Mouse (Mus musculus): ENCODE results near the gene Olfr1132. TPM values are rescaled to one million over a fixed set of nuclear protein-coding genes. Genes with fewer than 3 reads are reported as not detected.
"Not testable (repeated sequence)": the region's sequence is repeated elsewhere in the genome, so short reads cannot be mapped to it uniquely, and the experiment has no call there.

The Olfr1132 gene
- polyA plus RNA-seq (2012; ENCODE audit: insufficient read depth, low replicate concordance), result not detected in 2 replicates

- H3K4me1 ChIP-seq, result no peaks in the 10 kb centered on the region
Observed at GRCm38 (mm10) chr2:87637435-87637834, at the start of gene Olfr1132. Gene Olfr1132, minus strand, starts transcription at chr2:87637535.

DNA sequence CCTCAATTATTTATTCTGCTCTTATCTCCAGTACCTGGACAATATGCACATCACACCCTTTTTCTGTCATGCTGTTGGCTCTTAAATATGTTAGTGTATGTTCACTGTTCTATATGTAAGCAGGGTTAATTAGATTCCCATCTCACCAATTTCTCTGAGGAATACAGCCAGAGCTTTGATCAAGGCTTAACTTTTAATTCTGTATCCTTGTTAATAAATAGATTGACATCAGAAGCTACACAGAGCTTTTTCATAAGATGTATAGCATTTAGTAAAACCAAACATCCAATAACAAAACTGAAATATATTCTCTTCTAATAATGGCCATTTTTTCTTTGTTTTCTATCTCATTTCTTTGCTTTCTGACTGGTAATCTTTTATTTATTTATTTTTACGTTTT lies 36.2 kb upstream of the Olfr1132 start, which contains the start of gene Olfr1135:
Olfr1135 (minus strand) TSS at position 101 of the 400 bp plus-strand sequence.
- TF ChIP-seq GATA1 (IDR thresholded peaks at IDR 0.05; ENCODE audit: borderline replicate concordance, low read length), result no peak
- TF ChIP-seq FLI1 (IDR thresholded peaks at IDR 0.05; ENCODE audit: low read length), result no peak
- H3K27me3 ChIP-seq (replicated peaks), result no peaks in the 10 kb centered on the region
- H3K4me1 ChIP-seq, result no peaks in the 10 kb centered on the region
- H3K36me3 ChIP-seq (replicated peaks; ENCODE audit: low read length), result no peaks in the 10 kb centered on the region
- no peak within 1 kb of the TSS for H3K4me3 ChIP-seq (replicated peaks)
- H3K9me3 ChIP-seq, result no peaks in the 10 kb centered on the region

More at GRCm38 (mm10) chr2:87637435-87637834, at the start of gene Olfr1132:
- H3K27me3 ChIP-seq (replicated peaks), result no peaks in the 10 kb centered on the region
- H3K4me3 ChIP-seq (replicated peaks), result no peak within 1 kb of the TSS
- no peaks in the 10 kb centered on the region for H3K9me3 ChIP-seq
- no peaks in the 10 kb centered on the region for H3K36me3 ChIP-seq (replicated peaks; ENCODE audit: low read length)
- TF ChIP-seq GATA1 (IDR thresholded peaks at IDR 0.05; ENCODE audit: borderline replicate concordance, low read length), result no peak

GRCm38 (mm10) chr2:87658360-87658759 lies 21.0 kb upstream of the Olfr1132 start, which contains the start of gene Olfr1134:
Gene Olfr1134, minus strand, starts transcription at chr2:87658460.
- Histone ChIP-seq H3K9me3 (0 out of 2 replicates have a peak, but pooled peaks cover 4% of the 10 kb centered on the region), H3K27me3 (replicated peaks) (no peaks in the 10 kb centered on the region), H3K4me1 (no peaks in the 10 kb centered on the region), H3K4me3 (replicated peaks) (no peak within 1 kb of the TSS), H3K36me3 (replicated peaks; ENCODE audit: low read length) (no peaks in the 10 kb centered on the region)
- no peak for TF ChIP-seq GATA1 (IDR thresholded peaks at IDR 0.05; ENCODE audit: borderline replicate concordance, low read length)
- TF ChIP-seq FLI1 (IDR thresholded peaks at IDR 0.05; ENCODE audit: low read length), result no peak

- no peaks in the 10 kb centered on the region for H3K36me3 ChIP-seq (replicated peaks; ENCODE audit: low read length)
- no peaks in the 10 kb centered on the region for H3K27me3 ChIP-seq (replicated peaks)
- no peak for TF ChIP-seq FLI1 (IDR thresholded peaks at IDR 0.05; ENCODE audit: low read length)
- no peak for TF ChIP-seq GATA1 (IDR thresholded peaks at IDR 0.05; ENCODE audit: borderline replicate concordance, low read length)
- H3K4me1 ChIP-seq, result no peaks in the 10 kb centered on the region
- no peaks in the 10 kb centered on the region for H3K9me3 ChIP-seq
- H3K4me3 ChIP-seq (replicated peaks), result no peak within 1 kb of the TSS
Observed at GRCm38 (mm10) chr2:87647274-87647673, 9.9 kb upstream of the Olfr1132 start, which contains the start of gene Olfr1133. Gene Olfr1133, minus strand, starts transcription at chr2:87647374.

DNA sequence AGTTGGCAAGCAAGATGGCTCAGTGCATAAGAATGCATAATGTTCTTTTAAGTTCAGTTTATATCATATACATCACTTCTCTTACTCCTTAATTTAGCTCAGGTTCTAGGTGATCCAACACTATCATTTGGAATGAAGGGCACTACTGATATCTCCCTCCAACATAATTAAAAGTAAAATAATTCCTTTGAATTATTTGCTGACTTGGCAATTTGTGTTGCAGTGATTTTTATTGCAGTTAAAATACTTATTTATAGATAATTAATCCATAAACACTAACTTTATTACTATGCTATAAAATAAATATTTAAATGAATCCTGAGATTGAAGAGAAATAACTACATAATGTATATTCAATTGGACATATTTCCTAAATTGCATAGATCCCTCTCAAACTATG lies 5.1 kb upstream of the Olfr1132 start:
- TF ChIP-seq FLI1 (IDR thresholded peaks at IDR 0.05; ENCODE audit: low read length) (no peak), GATA1 (IDR thresholded peaks at IDR 0.05; ENCODE audit: borderline replicate concordance, low read length) (no peak)
- Histone ChIP-seq H3K4me1 (no peaks in the 10 kb centered on the region), H3K9me3 (no peaks in the 10 kb centered on the region)

DNA sequence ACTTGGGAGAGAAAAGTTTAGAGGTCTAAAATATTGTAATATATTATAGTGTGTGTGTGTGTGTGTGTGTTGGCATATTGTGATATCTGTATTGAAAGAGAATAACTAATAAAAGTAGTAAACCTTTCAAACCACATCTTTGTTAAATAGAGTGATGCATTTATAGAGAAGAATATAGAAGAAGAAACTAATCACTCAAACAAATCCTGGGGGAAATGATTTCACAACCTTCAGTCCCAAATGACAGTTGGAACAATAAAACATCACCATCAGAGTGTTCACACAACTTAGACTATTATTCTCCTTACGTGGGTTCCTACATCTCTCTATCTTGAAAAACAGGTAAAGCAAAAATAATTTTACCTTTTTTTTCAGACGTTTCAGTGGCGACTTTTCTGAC lies 10.5 kb downstream of the Olfr1132 start, which contains the start of gene Olfr1131:
Olfr1131 (plus strand) TSS at position 301 of the 400 bp plus-strand sequence.
- no peaks in the 10 kb centered on the region for H3K4me1 ChIP-seq
- TF ChIP-seq GATA1 (IDR thresholded peaks at IDR 0.05; ENCODE audit: borderline replicate concordance, low read length) (no peak), FLI1 (IDR thresholded peaks at IDR 0.05; ENCODE audit: low read length) (no peak)
- no peak within 1 kb of the TSS for H3K4me3 ChIP-seq (replicated peaks)
- no peaks in the 10 kb centered on the region for H3K36me3 ChIP-seq (replicated peaks; ENCODE audit: low read length)
- no peaks in the 10 kb centered on the region for H3K27me3 ChIP-seq (replicated peaks)
- peaks cover 4% of the 10 kb centered on the region for H3K9me3 ChIP-seq

More for the DNA sequence above, 5.1 kb upstream of the Olfr1132 start:
- Histone ChIP-seq H3K27me3 (replicated peaks) (no peaks in the 10 kb centered on the region), H3K36me3 (replicated peaks; ENCODE audit: low read length) (no peaks in the 10 kb centered on the region), H3K4me3 (replicated peaks) (no peak overlapping the region)

GRCm38 (mm10) chr2:87605912-87606311 lies 31.4 kb downstream of the Olfr1132 start, which contains the start of gene Olfr1130:
Gene Olfr1130, plus strand, starts transcription at chr2:87606212.
- not testable (repeated sequence) for H3K4me3 ChIP-seq (replicated peaks); H3K27me3 ChIP-seq (replicated peaks); H3K4me1 ChIP-seq; H3K9me3 ChIP-seq; H3K36me3 ChIP-seq (replicated peaks; ENCODE audit: low read length)

Other genes starting within 250 kb of the Olfr1132 start
- not detected in 2 replicates for gene Olfr1123, start 220.9 kb downstream of the Olfr1132 start, polyA plus RNA-seq (2012; ENCODE audit: insufficient read depth, low replicate concordance)
- not detected in 2 replicates for gene Olfr1124, start 207.3 kb downstream of the Olfr1132 start, polyA plus RNA-seq (2012; ENCODE audit: insufficient read depth, low replicate concordance)
- gene Olfr1126, start 183.6 kb downstream of the Olfr1132 start, polyA plus RNA-seq (2012; ENCODE audit: insufficient read depth, low replicate concordance), result not detected in 2 replicates
- not detected in 2 replicates for gene Pramel7, start 140.4 kb downstream of the Olfr1132 start, polyA plus RNA-seq (2012; ENCODE audit: insufficient read depth, low replicate concordance)
- gene Pramel6, start 131.0 kb downstream of the Olfr1132 start, polyA plus RNA-seq (2012; ENCODE audit: insufficient read depth, low replicate concordance), result not detected in 2 replicates
- not detected in 2 replicates for gene Olfr153, start 105.7 kb downstream of the Olfr1132 start, polyA plus RNA-seq (2012; ENCODE audit: insufficient read depth, low replicate concordance)
- not detected in 2 replicates for gene Olfr1128, start 92.0 kb downstream of the Olfr1132 start, polyA plus RNA-seq (2012; ENCODE audit: insufficient read depth, low replicate concordance)
- not detected in 2 replicates for gene Olfr1129, start 63.6 kb downstream of the Olfr1132 start, polyA plus RNA-seq (2012; ENCODE audit: insufficient read depth, low replicate concordance)
- not detected in 2 replicates for gene Olfr1130, start 31.3 kb downstream of the Olfr1132 start, polyA plus RNA-seq (2012; ENCODE audit: insufficient read depth, low replicate concordance)
- gene Olfr1131, start 10.4 kb downstream of the Olfr1132 start, polyA plus RNA-seq (2012; ENCODE audit: insufficient read depth, low replicate concordance), result not detected in 2 replicates
- gene Olfr1133, start 9.8 kb upstream of the Olfr1132 start, polyA plus RNA-seq (2012; ENCODE audit: insufficient read depth, low replicate concordance), result not detected in 2 replicates
- not detected in 2 replicates for gene Olfr1134, start 20.9 kb upstream of the Olfr1132 start, polyA plus RNA-seq (2012; ENCODE audit: insufficient read depth, low replicate concordance)
- gene Olfr1135, start 36.1 kb upstream of the Olfr1132 start, polyA plus RNA-seq (2012; ENCODE audit: insufficient read depth, low replicate concordance), result not detected in 2 replicates
- not detected in 2 replicates for gene Olfr1136, start 56.4 kb upstream of the Olfr1132 start, polyA plus RNA-seq (2012; ENCODE audit: insufficient read depth, low replicate concordance)
- gene Olfr1137, start 75.6 kb upstream of the Olfr1132 start, polyA plus RNA-seq (2012; ENCODE audit: insufficient read depth, low replicate concordance), result 0.71 TPM in 1 of 2 replicates, not detected in the other
- not detected in 2 replicates for gene Olfr1138, start 102.4 kb upstream of the Olfr1132 start, polyA plus RNA-seq (2012; ENCODE audit: insufficient read depth, low replicate concordance)
- gene Olfr1140, start 106.2 kb upstream of the Olfr1132 start, polyA plus RNA-seq (2012; ENCODE audit: insufficient read depth, low replicate concordance), result not detected in 2 replicates
- not detected in 2 replicates for gene Olfr1141, start 116.5 kb upstream of the Olfr1132 start, polyA plus RNA-seq (2012; ENCODE audit: insufficient read depth, low replicate concordance)
- not detected in 2 replicates for gene Olfr152, start 141.9 kb upstream of the Olfr1132 start, polyA plus RNA-seq (2012; ENCODE audit: insufficient read depth, low replicate concordance)
- gene Olfr1143, start 163.1 kb upstream of the Olfr1132 start, polyA plus RNA-seq (2012; ENCODE audit: insufficient read depth, low replicate concordance), result not detected in 2 replicates
- gene Olfr1145, start 172.3 kb upstream of the Olfr1132 start, polyA plus RNA-seq (2012; ENCODE audit: insufficient read depth, low replicate concordance), result not detected in 2 replicates
- not detected in 2 replicates for gene Olfr1148, start 193.0 kb upstream of the Olfr1132 start, polyA plus RNA-seq (2012; ENCODE audit: insufficient read depth, low replicate concordance)
- not detected in 2 replicates for gene Olfr1150-ps1, start 206.5 kb upstream of the Olfr1132 start, polyA plus RNA-seq (2012; ENCODE audit: insufficient read depth, low replicate concordance)
- gene Olfr1151, start 218.3 kb upstream of the Olfr1132 start, polyA plus RNA-seq (2012; ENCODE audit: insufficient read depth, low replicate concordance), result not detected in 2 replicates
- gene Olfr1152, start 229.0 kb upstream of the Olfr1132 start, polyA plus RNA-seq (2012; ENCODE audit: insufficient read depth, low replicate concordance), result 0.43 TPM in 1 of 2 replicates, not detected in the other

Data from megakaryocyte, embryonic 14.5 days (primary cell).